Mouse (Mus musculus): ENCODE measurements around the gene Cwh43. TPM values are rescaled to one million over a fixed set of nuclear protein-coding genes. Genes with fewer than 3 reads are reported as not detected.

The Cwh43 gene
- polyA plus RNA-seq (2014; fragmentation: Illumina TruSeq; extraction: RNeasy Lipid Tissue Mini Kit (QIAGEN cat#74804); ENCODE audit: low replicate concordance): 1.2 TPM

GRCm38 (mm10) chr5:73405981-73406722 is at the start of gene Cwh43:
Gene Cwh43 (plus strand): TSS chr5:73406075.

GRCm38 (mm10) chr5:73480700-73481099 is 74.8 kb downstream of the Cwh43 start, which contains the start of gene Dcun1d4:
Gene Dcun1d4 (plus strand): TSS chr5:73481000.

Other genes with a start within 250 kb of the Cwh43 start
- 119 TPM for gene Fryl, start 149.5 kb upstream of the Cwh43 start, polyA plus RNA-seq (2014; fragmentation: Illumina TruSeq; extraction: RNeasy Lipid Tissue Mini Kit (QIAGEN cat#74804); ENCODE audit: low replicate concordance)
- 402 TPM for gene Ociad1, start 113.3 kb upstream of the Cwh43 start, polyA plus RNA-seq (2014; fragmentation: Illumina TruSeq; extraction: RNeasy Lipid Tissue Mini Kit (QIAGEN cat#74804); ENCODE audit: low replicate concordance)
- 172 TPM for gene Ociad2, start 65.0 kb upstream of the Cwh43 start, polyA plus RNA-seq (2014; fragmentation: Illumina TruSeq; extraction: RNeasy Lipid Tissue Mini Kit (QIAGEN cat#74804); ENCODE audit: low replicate concordance)
- gene Dcun1d4, start 74.9 kb downstream of the Cwh43 start, polyA plus RNA-seq (2014; fragmentation: Illumina TruSeq; extraction: RNeasy Lipid Tissue Mini Kit (QIAGEN cat#74804); ENCODE audit: low replicate concordance): 79.7 TPM
- 50.8 TPM for gene Lrrc66, start 226.5 kb downstream of the Cwh43 start, polyA plus RNA-seq (2014; fragmentation: Illumina TruSeq; extraction: RNeasy Lipid Tissue Mini Kit (QIAGEN cat#74804); ENCODE audit: low replicate concordance)
- gene Sgcb, start 241.7 kb downstream of the Cwh43 start, polyA plus RNA-seq (2014; fragmentation: Illumina TruSeq; extraction: RNeasy Lipid Tissue Mini Kit (QIAGEN cat#74804); ENCODE audit: low replicate concordance): 9.2 TPM
- gene Spata18, start 245.3 kb downstream of the Cwh43 start, polyA plus RNA-seq (2014; fragmentation: Illumina TruSeq; extraction: RNeasy Lipid Tissue Mini Kit (QIAGEN cat#74804); ENCODE audit: low replicate concordance): not detected

All from small intestine, adult 10 weeks (tissue).